Mouse (Mus musculus) thymus, adult 2 months (tissue): ENCODE results near the gene Unc5c. TPM values are rescaled to one million over a fixed set of nuclear protein-coding genes. Genes with fewer than 3 reads are reported as not detected.

ENCODE experiments used
- DNase-seq: peaks from one replicate; pipeline ENCODE4 v3.0.0; 2021
- H3K27ac ChIP-seq: fragments of 200-500 bp; 2 replicates; pipeline ENCODE4 v1.5.1; 2012; ENCODE audit warnings: low read length, control low read depth; ENCODE audit not compliant: control insufficient read depth, insufficient read depth
- H3K27me3 ChIP-seq: fragments of 200-500 bp; 2 replicates; pipeline ENCODE4 v1.6.1; 2012; ENCODE audit warnings: mild to moderate bottlenecking, low read length, moderate library complexity, mixed read lengths; ENCODE audit not compliant: control insufficient read depth, insufficient read depth
- H3K36me3 ChIP-seq: fragments of 200-500 bp; 2 replicates; pipeline ENCODE4 v1.6.1; 2012; ENCODE audit warnings: mild to moderate bottlenecking, low read length, moderate library complexity; ENCODE audit not compliant: control insufficient read depth, insufficient read depth
- H3K4me1 ChIP-seq: fragments of 200-500 bp; replicated peaks from 2 replicates; pipeline ENCODE4 v1.6.1; 2012; ENCODE audit warnings: low read length; ENCODE audit not compliant: control insufficient read depth, insufficient read depth
- H3K4me3 ChIP-seq: fragments of 200-500 bp; 2 replicates; pipeline ENCODE4 v1.5.1; 2012; ENCODE audit warnings: mild to moderate bottlenecking, low read length, control low read depth, moderate library complexity; ENCODE audit not compliant: control insufficient read depth, insufficient read depth
- CTCF ChIP-seq: fragments of 200-500 bp; IDR thresholded peaks from 2 replicates; pipeline ENCODE4 v1.5.1; 2012; ENCODE audit warnings: mild to moderate bottlenecking, control low read depth, low read length, moderate library complexity, borderline replicate concordance; ENCODE audit not compliant: control insufficient read depth, poor library complexity, insufficient read depth; ENCODE audit errors: extremely low read depth
- POLR2A ChIP-seq: fragments of 200-500 bp; IDR thresholded peaks from 2 replicates; pipeline ENCODE4 v1.6.1; 2012; ENCODE audit warnings: mild to moderate bottlenecking, low read length, control low read depth, moderate library complexity; ENCODE audit not compliant: control insufficient read depth, poor library complexity, insufficient read depth; ENCODE audit errors: extremely low read depth
- WGBS: fragments of 180-500 bp; shearing (Covaris S2); methylation state at CpG from one replicate; pipeline ENCODE4 v1.1.7; 2018; 5-methylcytosine and 5-hydroxymethylcytosine counted together
- polyA plus RNA-seq: library from polyadenylated mRNA; depleted of rRNA; stranded (reverse); fragments of >200 nt; gene quantifications from 2 replicates; pipeline ENCODE4 v1.2.3, GENCODE M21; 2012

Gene Unc5c
- polyA plus RNA-seq, 1 experiment: 0.57 TPM

DNA sequence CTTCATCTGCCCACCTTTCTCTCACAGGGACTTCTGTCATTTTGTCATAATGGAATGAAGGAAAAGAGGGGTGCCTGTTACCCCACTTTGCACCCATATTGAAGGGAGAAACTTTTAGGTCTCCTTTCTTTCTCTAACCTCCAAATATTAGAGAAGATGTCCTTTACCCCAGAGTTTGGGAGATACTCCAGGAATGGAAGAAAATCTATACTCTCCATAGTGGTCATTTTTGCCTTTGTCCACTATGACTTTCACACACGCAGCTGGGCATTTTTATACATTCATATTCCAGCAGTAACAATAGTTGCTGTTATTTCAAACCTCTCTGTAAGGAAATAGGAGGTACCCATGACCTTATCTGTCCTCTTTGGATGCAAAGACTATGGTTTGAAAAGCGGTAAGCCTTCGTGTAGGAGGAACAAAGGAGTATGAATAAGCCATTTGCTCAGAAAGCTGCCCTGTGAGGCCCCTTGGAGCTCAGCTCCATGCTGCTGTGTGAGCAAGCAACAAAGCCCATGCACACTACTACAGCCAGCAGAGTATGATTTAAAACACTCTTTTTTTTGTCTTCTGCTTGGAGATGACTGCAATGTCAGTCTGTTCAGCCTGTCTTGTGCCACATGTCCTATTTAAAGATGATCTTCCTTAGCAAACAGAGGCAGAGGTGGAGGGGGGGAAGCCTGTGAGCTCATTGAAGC, 353.7 kb downstream of the Unc5c start:
- Histone ChIP-seq H3K4me3 (no peak overlapping the region), H3K36me3 (no peaks in the 10 kb centered on the region), H3K27me3 (no peaks in the 10 kb centered on the region), H3K4me1 (no peaks in the 10 kb centered on the region), H3K27ac (no peak overlapping the region)
- no peak for DNase-seq
- TF ChIP-seq POLR2A: no peak
- TF ChIP-seq CTCF: no peak
- WGBS: 90% methylated on average over 3 of the region's 3 CpGs

GRCm38 (mm10) chr3:141819331-141819941, 354.4 kb downstream of the Unc5c start:
- DNase-seq: no peak
- H3K27ac ChIP-seq: no peak overlapping the region
- TF ChIP-seq CTCF (no peak), POLR2A (no peak)
- no peaks in the 10 kb centered on the region for H3K4me1 ChIP-seq
- H3K27me3 ChIP-seq: no peaks in the 10 kb centered on the region
- H3K4me3 ChIP-seq: no peak overlapping the region
- 80% methylated on average over 13 of the region's 13 CpGs for WGBS
- H3K36me3 ChIP-seq: no peaks in the 10 kb centered on the region

GRCm38 (mm10) chr3:141828301-141828700, 363.3 kb downstream of the Unc5c start:
- Histone ChIP-seq H3K27ac (no peak overlapping the region), H3K36me3 (no peaks in the 10 kb centered on the region), H3K27me3 (no peaks in the 10 kb centered on the region), H3K4me3 (no peak overlapping the region), H3K4me1 (no peaks in the 10 kb centered on the region)
- no peak for DNase-seq
- 76% methylated on average over 5 of the region's 5 CpGs for WGBS
- no peak for TF ChIP-seq POLR2A
- TF ChIP-seq CTCF: no peak

GRCm38 (mm10) chr3:141831135-141831534, 366.1 kb downstream of the Unc5c start:
- no peak for DNase-seq
- H3K4me1 ChIP-seq: no peaks in the 10 kb centered on the region
- H3K4me3 ChIP-seq: no peak overlapping the region
- no peak for TF ChIP-seq CTCF
- no peak for TF ChIP-seq POLR2A
- H3K27me3 ChIP-seq: no peaks in the 10 kb centered on the region
- WGBS: 15% methylated on average over 3 of the region's 3 CpGs
- no peaks in the 10 kb centered on the region for H3K36me3 ChIP-seq
- H3K27ac ChIP-seq: no peak overlapping the region

DNA sequence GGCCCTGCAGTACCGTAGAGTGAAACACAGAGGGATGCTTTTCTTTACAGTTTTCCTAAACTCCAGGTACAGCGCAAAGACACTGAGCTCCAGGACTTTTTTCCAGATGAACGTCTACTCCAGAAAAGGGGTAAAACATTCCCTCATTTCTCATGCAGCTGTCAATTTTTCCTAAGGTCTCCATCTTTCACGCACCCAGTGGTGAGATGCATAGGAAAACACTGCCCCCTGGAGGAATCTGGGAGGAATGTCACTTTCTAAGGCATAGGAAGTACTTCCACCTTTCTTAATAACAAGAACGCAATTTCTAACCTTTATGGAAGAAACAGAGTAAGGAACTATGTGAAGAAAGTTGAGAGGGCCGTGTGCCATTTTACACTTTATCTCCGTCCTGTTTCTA, 373.8 kb downstream of the Unc5c start:
- no peaks in the 10 kb centered on the region for H3K36me3 ChIP-seq
- TF ChIP-seq POLR2A: no peak
- no peak for TF ChIP-seq CTCF
- no peak overlapping the region for H3K27ac ChIP-seq
- no peak overlapping the region for H3K4me3 ChIP-seq
- H3K4me1 ChIP-seq: no peaks in the 10 kb centered on the region
- 45% methylated on average over 7 of the region's 7 CpGs for WGBS
- H3K27me3 ChIP-seq: no peaks in the 10 kb centered on the region
- DNase-seq: no peak

- no peak for DNase-seq
- Histone ChIP-seq H3K27ac (no peak overlapping the region), H3K27me3 (no peaks in the 10 kb centered on the region), H3K36me3 (no peaks in the 10 kb centered on the region), H3K4me1 (no peaks in the 10 kb centered on the region), H3K4me3 (no peak overlapping the region)
- no peak for TF ChIP-seq CTCF
- no peak for TF ChIP-seq POLR2A
- WGBS: 96% methylated on average over 1 of the region's 1 CpGs
Observed at GRCm38 (mm10) chr3:141849206-141849605, 384.2 kb downstream of the Unc5c start.
